ENCODE assay signal across 23 mouse cellular contexts in genomic region chr12:34674235-34674634, GRCm38 (mm10).
"Had no signal": no experiment of that assay in that cellular context is flagged by ENCODE, and none has a peak within 500 bp of the region (broad histone marks: within the 10 kb centered on the region; RNA-seq: fewer than 3 reads in every experiment).

No protein-coding gene starts in this region.

- H3K9me3 ChIP-seq: intestine, embryonic 15.5 days; kidney, embryonic 15.5 days; limb, embryonic 12.5 days; limb, embryonic 15.5 days; midbrain, embryonic 12.5 days; midbrain, embryonic 15.5 days; neural tube, embryonic 12.5 days; neural tube, embryonic 15.5 days had no signal

- DNase-seq: kidney, adult 11 months; kidney, adult 8-10 months; kidney, postnatal 10 days; kidney, postnatal 36 days; left cerebral cortex, postnatal 4 days; liver, postnatal 0 days; right cerebral cortex, adult 18-20 months; right cerebral cortex, postnatal 14 days; right cerebral cortex, postnatal 4 days; thymus, adult 2 months; thymus, postnatal 14 days; thymus, postnatal 4 days had no signal

- ATAC-seq: intestine, embryonic 15.5 days; liver, postnatal 0 days; midbrain, embryonic 15.5 days had no signal

- H3K9ac ChIP-seq: intestine, embryonic 15.5 days; kidney, embryonic 15.5 days; limb, embryonic 12.5 days; limb, embryonic 15.5 days; liver, embryonic 14.5 days; liver, postnatal 0 days; midbrain, embryonic 12.5 days; midbrain, embryonic 15.5 days; neural tube, embryonic 12.5 days; neural tube, embryonic 15.5 days had no signal

- H3K4me3 ChIP-seq: intestine, embryonic 15.5 days; kidney, embryonic 15.5 days; limb, embryonic 12.5 days; limb, embryonic 15.5 days; midbrain, embryonic 12.5 days; midbrain, embryonic 15.5 days; neural tube, embryonic 12.5 days; neural tube, embryonic 15.5 days had no signal

- H3K27ac ChIP-seq: intestine, embryonic 15.5 days; kidney, embryonic 15.5 days; limb, embryonic 12.5 days; limb, embryonic 15.5 days; liver, embryonic 14.5 days; midbrain, embryonic 12.5 days; midbrain, embryonic 15.5 days; neural tube, embryonic 12.5 days; neural tube, embryonic 15.5 days; stomach, postnatal 0 days had no signal

- H3K4me1 ChIP-seq: intestine, embryonic 15.5 days; kidney, embryonic 15.5 days; limb, embryonic 12.5 days; limb, embryonic 15.5 days; midbrain, embryonic 15.5 days; neural tube, embryonic 12.5 days; neural tube, embryonic 15.5 days had no signal

- H3K36me3 ChIP-seq: intestine, embryonic 15.5 days; kidney, embryonic 15.5 days; limb, embryonic 12.5 days; limb, embryonic 15.5 days; midbrain, embryonic 12.5 days; midbrain, embryonic 15.5 days; neural tube, embryonic 12.5 days; neural tube, embryonic 15.5 days had no signal

- H3K27me3 ChIP-seq: intestine, embryonic 15.5 days; kidney, embryonic 15.5 days; limb, embryonic 12.5 days; limb, embryonic 15.5 days; midbrain, embryonic 12.5 days; midbrain, embryonic 15.5 days; neural tube, embryonic 12.5 days; neural tube, embryonic 15.5 days had no signal

- H3K4me2 ChIP-seq: intestine, embryonic 15.5 days; kidney, embryonic 15.5 days; limb, embryonic 12.5 days; limb, embryonic 15.5 days; liver, embryonic 11.5 days; midbrain, embryonic 12.5 days; midbrain, embryonic 15.5 days; neural tube, embryonic 12.5 days; neural tube, embryonic 15.5 days had no signal
